Mouse (Mus musculus) neural tube, embryonic 13.5 days (tissue): ENCODE data around the gene Asic2. TPM values are rescaled to one million over a fixed set of nuclear protein-coding genes. Genes with fewer than 3 reads are reported as not detected.
A peak's percentile ranks its signal among the peaks of the same experiment; 100 is the strongest.

ENCODE experiments used
- ATAC-seq: fragments of 200-750 bp; cut with Nextera tagmentation; 2 replicates; pipeline ENCODE4 v1.8.0; 2017; ENCODE audit warnings: low read depth, mild to moderate bottlenecking, moderate TSS enrichment, moderate library complexity
- H3K27ac ChIP-seq: fragments of 300-500 bp; sonication (generic); replicated peaks from 2 replicates; pipeline ENCODE4 v1.5.1; 2015; ENCODE audit warnings: moderate library complexity, mild to moderate bottlenecking, inconsistent platforms
- H3K27me3 ChIP-seq: fragments of 300-500 bp; sonication (generic); 2 replicates; pipeline ENCODE4 v1.6.1; 2015; ENCODE audit warnings: mild to moderate bottlenecking, inconsistent platforms
- H3K36me3 ChIP-seq: fragments of 300-500 bp; sonication (generic); 2 replicates; pipeline ENCODE4 v1.6.1; 2015; ENCODE audit warnings: mild to moderate bottlenecking, inconsistent platforms
- H3K4me1 ChIP-seq: fragments of 300-500 bp; sonication (generic); replicated peaks from 2 replicates; pipeline ENCODE4 v1.6.1; 2015; ENCODE audit warnings: inconsistent platforms
- H3K4me2 ChIP-seq: fragments of 300-500 bp; sonication (generic); 2 replicates; pipeline ENCODE4 v1.6.1; 2015; ENCODE audit warnings: inconsistent platforms, mild to moderate bottlenecking, moderate library complexity
- H3K4me3 ChIP-seq: fragments of 300-500 bp; sonication (generic); 2 replicates; pipeline ENCODE4 v1.5.1; 2015; ENCODE audit warnings: mild to moderate bottlenecking, inconsistent platforms
- H3K9ac ChIP-seq: fragments of 300-500 bp; sonication (generic); 2 replicates; pipeline ENCODE4 v1.6.1; 2015; ENCODE audit warnings: moderate library complexity, mild to moderate bottlenecking, inconsistent platforms
- H3K9me3 ChIP-seq: fragments of 300-500 bp; sonication (generic); 2 replicates; pipeline ENCODE4 v1.6.1; 2016; ENCODE audit warnings: inconsistent platforms
- WGBS: fragments of 180-500 bp; shearing (Covaris S2); methylation state at CpG from one replicate; pipeline ENCODE4 v1.1.7; 2015; 5-methylcytosine and 5-hydroxymethylcytosine counted together
- polyA plus RNA-seq: library from polyadenylated mRNA; unstranded; fragments of >200 nt; fragmentation: Nextera tagmentation; extraction: Ambion mirVana; gene quantifications from 2 replicates; pipeline ENCODE4 v1.2.1, GENCODE M21; 2015

The Asic2 gene
- polyA plus RNA-seq, 1 experiment from 2014 or later = 9.1 TPM

DNA sequence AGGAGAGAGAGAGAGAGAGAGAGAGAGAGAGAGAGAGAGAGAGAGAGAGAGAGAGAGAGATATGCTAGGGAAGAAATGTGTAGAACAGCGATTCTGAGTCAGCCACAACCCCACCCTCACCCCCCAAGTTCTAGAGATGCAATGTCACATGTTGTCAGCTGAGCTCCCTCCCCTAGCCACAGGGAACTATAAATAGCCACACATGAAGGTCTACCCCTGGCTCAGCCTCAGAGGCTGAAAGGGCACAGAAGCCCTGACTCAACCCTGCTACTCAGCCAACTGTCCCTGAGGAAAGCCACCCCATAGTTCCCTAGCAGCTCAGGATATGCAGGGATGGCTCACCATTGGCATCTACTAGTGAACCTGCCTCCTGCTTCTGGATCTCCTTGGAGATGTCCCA is 26.1 kb downstream of the Asic2 start:
- ATAC-seq = no peak
- no peaks in the 10 kb centered on the region for H3K4me1 ChIP-seq
- no peak overlapping the region for H3K27ac ChIP-seq
- H3K27me3 ChIP-seq = no peaks in the 10 kb centered on the region
- no peaks in the 10 kb centered on the region for H3K36me3 ChIP-seq
- H3K9me3 ChIP-seq = no peaks in the 10 kb centered on the region
- no peak overlapping the region for H3K9ac ChIP-seq
- no peak overlapping the region for H3K4me2 ChIP-seq
- H3K4me3 ChIP-seq = no peak overlapping the region
- WGBS = 88% methylated on average over 1 of the region's 1 CpGs

DNA sequence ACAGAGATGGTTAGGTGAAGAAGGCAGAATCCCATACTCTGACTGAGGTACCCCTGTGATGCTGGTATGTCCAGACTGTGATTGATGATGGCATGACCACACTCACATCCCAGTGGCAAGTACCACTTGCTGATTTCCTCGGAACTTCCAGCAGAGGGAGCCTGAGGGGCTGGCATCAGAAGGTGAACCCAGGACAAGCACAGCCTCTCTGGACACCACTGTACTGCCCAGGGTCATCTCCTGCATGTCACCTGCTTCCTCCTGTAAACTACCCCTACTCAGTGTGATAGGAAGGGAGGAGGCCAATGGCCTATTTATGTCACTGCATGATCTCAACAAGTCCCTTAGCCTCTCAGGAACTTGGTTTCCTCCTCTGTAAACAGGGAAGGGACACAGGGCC is 27.3 kb downstream of the Asic2 start:
- no peak for ATAC-seq
- Histone ChIP-seq H3K9ac (no peak overlapping the region), H3K4me1 (no peaks in the 10 kb centered on the region), H3K4me3 (no peak overlapping the region), H3K4me2 (no peak overlapping the region), H3K36me3 (no peaks in the 10 kb centered on the region), H3K27ac (no peak overlapping the region), H3K27me3 (no peaks in the 10 kb centered on the region), H3K9me3 (no peaks in the 10 kb centered on the region)
- 14% methylated on average over 1 of the region's 1 CpGs for WGBS

DNA sequence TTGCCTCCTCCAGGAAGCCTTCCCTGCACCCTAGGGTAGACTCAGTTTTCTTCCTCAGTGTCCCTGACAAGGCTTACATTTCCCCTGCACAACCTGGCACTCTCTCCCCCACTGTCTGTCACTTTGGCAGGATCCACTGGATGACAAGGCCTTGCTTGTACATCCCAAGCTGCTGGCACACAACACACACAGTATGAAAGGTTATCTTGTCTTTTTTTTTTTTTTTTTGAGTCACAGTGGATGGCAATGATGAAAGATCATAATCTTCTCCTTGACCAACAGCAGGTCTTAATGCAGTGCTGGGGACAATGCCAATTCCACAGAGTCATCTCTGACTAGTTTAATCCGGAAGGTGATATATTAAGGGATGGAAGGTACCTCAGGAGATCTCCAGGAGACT is 30.7 kb downstream of the Asic2 start:
- ATAC-seq = no peak
- Histone ChIP-seq H3K27me3 (no peaks in the 10 kb centered on the region), H3K9ac (no peak overlapping the region), H3K4me2 (no peak overlapping the region), H3K36me3 (no peaks in the 10 kb centered on the region), H3K4me1 (no peaks in the 10 kb centered on the region), H3K9me3 (no peaks in the 10 kb centered on the region), H3K27ac (no peak overlapping the region), H3K4me3 (no peak overlapping the region)
- 87% methylated on average over 1 of the region's 1 CpGs for WGBS

DNA sequence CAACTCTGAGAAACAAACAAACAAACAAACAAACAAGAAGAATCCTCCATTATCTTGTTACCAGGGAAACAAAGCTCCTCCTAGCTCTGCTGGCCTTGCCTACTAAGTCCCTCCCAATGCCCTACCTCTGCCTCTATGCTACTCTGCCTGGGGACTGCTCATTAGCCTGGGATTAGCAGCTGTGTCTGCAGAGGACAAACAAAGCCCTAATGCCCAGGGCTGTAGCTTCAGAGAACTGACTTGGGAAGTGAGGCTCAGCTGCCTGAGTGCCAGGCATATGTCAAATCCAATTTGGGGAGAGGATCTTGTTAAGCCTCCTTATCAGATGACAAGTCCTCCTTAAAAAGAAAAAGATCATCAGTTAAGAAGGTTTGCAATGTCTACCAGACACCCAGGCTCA is 41.9 kb downstream of the Asic2 start:
- ATAC-seq = no peak
- Histone ChIP-seq H3K4me2 (no peak overlapping the region), H3K9me3 (no peaks in the 10 kb centered on the region), H3K9ac (no peak overlapping the region), H3K27ac (no peak overlapping the region), H3K36me3 (no peaks in the 10 kb centered on the region), H3K4me1 (no peaks in the 10 kb centered on the region), H3K4me3 (no peak overlapping the region), H3K27me3 (no peaks in the 10 kb centered on the region)

DNA sequence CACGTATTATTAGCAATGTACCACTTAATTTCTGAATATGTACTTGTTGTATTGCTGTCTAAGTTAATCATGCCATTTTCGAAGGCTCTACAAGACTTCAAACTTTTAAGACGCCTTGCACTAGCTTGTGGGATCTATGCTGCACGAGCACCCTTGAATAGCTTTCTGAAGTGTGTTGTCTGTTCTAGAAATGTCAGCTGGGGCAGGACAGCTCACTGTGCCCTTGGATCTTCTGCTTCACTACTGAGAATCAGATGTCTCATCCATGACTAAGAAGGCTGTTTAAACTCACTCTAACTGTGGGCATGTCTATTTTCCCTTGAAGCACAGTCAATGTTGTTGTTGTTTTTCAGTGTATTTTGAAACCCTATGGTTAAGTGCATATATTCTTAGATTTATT is 44.6 kb downstream of the Asic2 start:
- Histone ChIP-seq H3K36me3 (no peaks in the 10 kb centered on the region), H3K9ac (no peak overlapping the region), H3K4me3 (no peak overlapping the region), H3K4me2 (no peak overlapping the region), H3K4me1 (no peaks in the 10 kb centered on the region), H3K27ac (no peak overlapping the region), H3K27me3 (no peaks in the 10 kb centered on the region), H3K9me3 (no peaks in the 10 kb centered on the region)
- ATAC-seq = no peak
- WGBS = 96% methylated on average over 4 of the region's 4 CpGs

DNA sequence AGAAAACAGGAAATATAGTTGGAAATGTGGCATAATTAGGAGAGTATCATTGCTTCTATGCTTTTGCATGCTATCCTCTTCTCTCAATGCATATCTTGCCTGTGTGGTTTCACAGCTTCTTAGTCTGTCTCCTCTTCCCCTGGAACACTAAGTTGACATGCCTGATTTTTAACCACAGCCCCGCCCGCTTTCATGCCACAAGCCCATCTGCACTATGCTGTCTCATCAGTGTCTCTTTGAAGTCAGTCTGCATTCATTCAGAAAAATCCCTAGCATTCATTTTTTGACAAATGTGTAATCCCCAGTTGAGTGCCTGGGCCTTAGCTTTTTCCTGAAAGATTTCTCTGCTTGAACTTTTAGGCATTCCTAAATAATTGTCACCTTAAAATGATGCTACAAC is 45.2 kb downstream of the Asic2 start:
- H3K4me3 ChIP-seq = no peak overlapping the region
- no peak for ATAC-seq
- no peak overlapping the region for H3K27ac ChIP-seq
- H3K4me2 ChIP-seq = no peak overlapping the region
- H3K4me1 ChIP-seq = no peaks in the 10 kb centered on the region
- H3K9me3 ChIP-seq = no peaks in the 10 kb centered on the region
- no peak overlapping the region for H3K9ac ChIP-seq
- H3K36me3 ChIP-seq = no peaks in the 10 kb centered on the region
- 85% methylated on average over 2 of the region's 2 CpGs for WGBS
- H3K27me3 ChIP-seq = no peaks in the 10 kb centered on the region

DNA sequence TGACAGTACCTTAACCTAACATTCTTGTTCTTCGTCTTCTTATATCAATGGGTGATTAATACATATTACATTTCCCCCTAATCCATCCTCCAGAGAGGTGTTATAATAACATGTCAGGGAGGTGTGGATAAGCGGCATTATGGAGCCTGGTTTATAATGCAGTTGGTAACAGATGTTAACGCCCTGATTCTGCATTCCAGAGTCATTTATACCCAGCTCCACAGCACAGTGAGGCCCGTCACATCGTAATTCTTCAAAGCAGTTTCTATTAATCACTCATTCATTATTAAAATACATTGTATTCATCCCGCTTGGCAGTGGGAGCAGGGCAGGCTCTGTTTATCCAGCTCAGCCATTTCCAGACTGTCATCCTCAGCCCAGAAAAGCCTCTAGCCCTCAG is 52.8 kb downstream of the Asic2 start:
- H3K9me3 ChIP-seq = no peaks in the 10 kb centered on the region
- H3K36me3 ChIP-seq = no peaks in the 10 kb centered on the region
- peak overlapping the region; percentile 15; the same call in 1 of the 2 replicates for H3K27ac ChIP-seq
- no peak overlapping the region for H3K9ac ChIP-seq
- H3K4me3 ChIP-seq = no peak overlapping the region
- no peak overlapping the region for H3K4me2 ChIP-seq
- peak; percentile 53; the same call in 1 of the 2 replicates for ATAC-seq
- peaks cover 20% of the 10 kb centered on the region for H3K4me1 ChIP-seq
- no peaks in the 10 kb centered on the region for H3K27me3 ChIP-seq
- 32% methylated on average over 6 of the region's 6 CpGs for WGBS

DNA sequence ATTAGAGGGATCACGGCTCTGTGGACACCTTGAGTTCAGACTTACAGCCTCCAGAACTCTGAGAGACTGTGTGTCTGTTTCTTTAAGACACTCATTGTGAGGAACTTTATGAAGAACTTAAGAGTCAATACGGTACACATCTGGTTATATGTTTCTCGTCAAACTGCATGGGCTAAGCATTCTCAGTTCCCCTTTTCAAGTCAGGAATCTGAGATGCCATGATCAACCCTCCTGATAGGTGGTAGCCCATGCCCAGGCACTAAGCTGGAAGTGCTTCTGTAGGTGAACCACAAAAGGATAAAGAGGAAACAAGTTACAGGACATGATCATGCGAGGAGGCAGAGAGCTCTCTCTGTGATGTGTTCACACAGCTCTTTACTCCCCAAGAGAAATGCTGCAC is 55.2 kb downstream of the Asic2 start:
- H3K4me3 ChIP-seq = no peak overlapping the region
- H3K27ac ChIP-seq = no peak overlapping the region
- ATAC-seq = no peak
- no peak overlapping the region for H3K9ac ChIP-seq
- no peaks in the 10 kb centered on the region for H3K27me3 ChIP-seq
- H3K4me1 ChIP-seq = peaks cover 20% of the 10 kb centered on the region
- WGBS = 92% methylated on average over 4 of the region's 4 CpGs
- no peaks in the 10 kb centered on the region for H3K36me3 ChIP-seq
- no peak overlapping the region for H3K4me2 ChIP-seq
- no peaks in the 10 kb centered on the region for H3K9me3 ChIP-seq

DNA sequence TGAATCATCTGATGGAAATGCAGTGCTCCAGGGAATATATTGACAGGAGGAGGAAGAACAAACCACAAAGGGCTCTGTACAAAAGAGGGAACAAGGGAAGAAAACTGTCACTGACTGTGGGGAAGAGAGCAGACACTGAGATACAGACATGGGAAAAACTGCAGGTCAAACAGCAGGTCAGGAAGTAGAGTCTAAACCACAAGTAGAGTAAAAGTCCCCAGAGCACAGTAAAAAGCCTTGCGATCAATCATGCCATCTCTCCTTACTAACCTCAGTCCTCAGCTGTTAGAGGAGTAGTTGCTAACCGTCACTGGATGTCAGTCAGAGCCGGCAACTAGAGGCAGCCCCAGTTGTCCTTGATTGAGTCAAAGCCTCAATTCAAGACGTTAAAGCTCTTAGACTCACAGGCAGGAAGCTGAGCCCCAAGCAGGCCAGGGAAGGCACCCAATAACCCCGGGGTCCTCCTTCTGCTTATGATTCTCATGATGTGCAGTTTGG is 58.8 kb downstream of the Asic2 start:
- Histone ChIP-seq H3K27me3 (no peaks in the 10 kb centered on the region), H3K9me3 (no peaks in the 10 kb centered on the region), H3K9ac (no peak overlapping the region), H3K4me2 (no peak overlapping the region), H3K4me3 (no peak overlapping the region), H3K27ac (no peak overlapping the region), H3K4me1 (0 out of 2 replicates have a peak, but pooled peaks cover under 1% of the 10 kb centered on the region), H3K36me3 (no peaks in the 10 kb centered on the region)
- WGBS = 69% methylated on average over 5 of the region's 5 CpGs
- no peak for ATAC-seq

DNA sequence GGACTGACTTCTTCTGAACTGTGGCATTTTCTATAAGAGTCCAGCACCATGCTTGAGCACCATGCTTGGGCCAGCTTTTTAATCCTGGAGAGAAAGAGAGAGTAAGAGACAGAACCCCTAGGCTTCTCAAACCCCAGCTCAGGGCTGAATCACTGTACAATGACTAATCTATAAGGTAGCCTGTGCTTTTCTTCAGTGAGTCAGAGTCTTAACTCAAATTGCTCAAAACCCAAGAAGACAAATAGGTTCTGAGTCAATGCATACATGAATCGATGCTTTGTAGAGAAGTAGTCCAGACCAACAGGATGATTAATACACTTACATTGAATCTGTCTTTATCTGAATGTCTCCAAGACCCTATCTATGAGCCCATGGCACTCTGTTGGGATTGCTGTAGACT is 59.5 kb downstream of the Asic2 start:
- Histone ChIP-seq H3K36me3 (no peaks in the 10 kb centered on the region), H3K4me3 (no peak overlapping the region), H3K27me3 (no peaks in the 10 kb centered on the region), H3K4me1 (no peaks in the 10 kb centered on the region), H3K27ac (no peak overlapping the region), H3K4me2 (no peak overlapping the region), H3K9ac (no peak overlapping the region), H3K9me3 (no peaks in the 10 kb centered on the region)
- WGBS = 92% methylated on average over 1 of the region's 1 CpGs
- no peak for ATAC-seq

DNA sequence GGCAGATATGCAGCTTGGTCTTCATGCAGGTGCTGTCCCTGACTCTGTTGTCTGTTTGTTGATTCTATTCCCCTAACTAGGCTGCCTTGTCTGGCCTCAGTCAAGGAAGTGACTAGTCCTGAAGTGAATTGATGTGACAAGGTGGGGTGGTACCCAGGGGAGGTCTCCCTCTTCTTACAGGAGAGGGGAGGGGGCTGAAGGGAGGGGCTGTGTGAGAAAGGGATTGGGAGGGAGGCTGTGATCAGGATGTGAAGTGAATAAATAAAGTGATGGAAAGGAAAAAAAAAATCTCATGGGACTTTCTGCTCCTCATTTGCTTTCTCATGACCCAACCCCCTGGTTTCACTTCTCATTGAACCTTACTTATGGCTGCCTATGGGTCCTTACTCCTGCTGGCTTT is 65.9 kb downstream of the Asic2 start:
- Histone ChIP-seq H3K9me3 (no peaks in the 10 kb centered on the region), H3K27ac (no peak overlapping the region), H3K27me3 (no peaks in the 10 kb centered on the region), H3K36me3 (no peaks in the 10 kb centered on the region), H3K9ac (no peak overlapping the region), H3K4me3 (no peak overlapping the region), H3K4me2 (no peak overlapping the region), H3K4me1 (peaks cover 10% of the 10 kb centered on the region)
- no peak for ATAC-seq

DNA sequence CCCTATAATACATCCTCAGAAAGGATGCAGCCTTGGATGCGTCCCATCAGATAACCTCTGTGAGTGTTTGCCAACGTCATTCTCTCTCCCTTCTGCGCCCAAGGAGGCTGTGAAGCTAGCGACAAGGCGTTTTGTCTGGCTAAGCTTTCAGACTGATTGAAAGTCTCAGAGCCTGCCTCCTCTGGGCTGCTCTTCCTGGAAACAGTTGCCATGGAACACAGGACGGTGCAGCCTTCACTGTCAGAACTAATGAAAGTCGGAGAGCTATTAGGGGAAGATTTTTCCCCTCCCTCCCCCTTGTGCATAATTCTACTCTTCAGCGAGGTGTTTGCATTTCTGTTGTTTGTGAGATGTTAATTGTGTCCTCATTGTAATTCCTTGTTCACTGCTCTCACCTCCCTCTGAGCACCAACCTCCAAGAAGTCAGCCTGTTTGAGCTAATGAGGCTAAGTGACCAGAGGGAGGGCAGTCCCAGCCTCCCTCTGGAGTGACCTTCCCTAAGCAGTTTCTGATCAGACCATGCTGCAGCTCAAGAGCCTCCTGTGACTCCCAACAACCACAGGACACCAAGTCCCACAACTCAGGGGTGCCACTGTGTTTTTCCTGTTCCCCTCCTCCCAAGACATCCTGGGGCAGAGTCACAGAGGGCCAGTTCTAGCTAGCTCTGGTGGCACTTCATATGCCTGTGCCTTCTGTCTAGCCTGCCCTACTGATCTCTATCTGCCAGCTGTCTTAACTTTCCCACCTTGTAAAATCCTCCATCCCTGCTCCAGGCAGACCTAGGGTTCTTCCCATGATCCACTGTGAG is 70.5 kb downstream of the Asic2 start:
- H3K27me3 ChIP-seq = no peaks in the 10 kb centered on the region
- ATAC-seq = peak; percentile 79
- no peaks in the 10 kb centered on the region for H3K36me3 ChIP-seq
- no peak overlapping the region for H3K4me3 ChIP-seq
- 5% methylated on average over 8 of the region's 8 CpGs for WGBS
- 0 out of 2 replicates have a peak overlapping the region, but pooled peaks have one; percentile 5 for H3K9ac ChIP-seq
- peaks cover 16% of the 10 kb centered on the region for H3K4me1 ChIP-seq
- no peaks in the 10 kb centered on the region for H3K9me3 ChIP-seq
- H3K27ac ChIP-seq = peak overlapping the region; percentile 82
- H3K4me2 ChIP-seq = no peak overlapping the region

DNA sequence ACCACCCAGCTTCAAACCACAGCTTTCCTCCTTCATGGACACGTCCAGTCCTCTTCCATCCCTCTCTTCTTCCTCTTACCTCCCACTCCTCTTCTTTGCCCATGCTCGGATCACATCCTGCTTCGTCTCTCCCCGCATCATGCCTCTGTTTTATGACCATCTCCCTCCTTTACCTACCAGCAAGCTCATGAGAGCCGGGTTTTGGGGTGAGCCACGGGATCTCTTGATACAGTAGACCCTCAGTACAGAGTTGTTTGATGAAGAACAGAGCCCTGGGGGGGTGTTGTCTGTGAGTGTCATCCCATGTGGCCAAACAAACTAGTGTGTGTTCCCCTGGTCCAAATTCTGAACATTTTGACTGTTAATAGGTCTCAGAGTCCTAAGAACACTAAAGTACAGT is 71.7 kb downstream of the Asic2 start:
- H3K27ac ChIP-seq = peak overlapping the region; percentile 82
- no peak overlapping the region for H3K4me3 ChIP-seq
- H3K4me2 ChIP-seq = no peak overlapping the region
- peaks cover 16% of the 10 kb centered on the region for H3K4me1 ChIP-seq
- H3K27me3 ChIP-seq = no peaks in the 10 kb centered on the region
- H3K9me3 ChIP-seq = no peaks in the 10 kb centered on the region
- no peak for ATAC-seq
- no peak overlapping the region for H3K9ac ChIP-seq
- 89% methylated on average over 6 of the region's 6 CpGs for WGBS
- H3K36me3 ChIP-seq = no peaks in the 10 kb centered on the region
